Mouse (Mus musculus): ENCODE data around the gene Lrch1. TPM values are rescaled to one million over a fixed set of nuclear protein-coding genes. Genes with fewer than 3 reads are reported as not detected.
A peak's percentile ranks its signal among the peaks of the same experiment; 100 is the strongest.

Lrch1 gene
- total and polyA plus RNA-seq, 3 experiments = 2.8 to 6.1 TPM; not detected in 1

DNA sequence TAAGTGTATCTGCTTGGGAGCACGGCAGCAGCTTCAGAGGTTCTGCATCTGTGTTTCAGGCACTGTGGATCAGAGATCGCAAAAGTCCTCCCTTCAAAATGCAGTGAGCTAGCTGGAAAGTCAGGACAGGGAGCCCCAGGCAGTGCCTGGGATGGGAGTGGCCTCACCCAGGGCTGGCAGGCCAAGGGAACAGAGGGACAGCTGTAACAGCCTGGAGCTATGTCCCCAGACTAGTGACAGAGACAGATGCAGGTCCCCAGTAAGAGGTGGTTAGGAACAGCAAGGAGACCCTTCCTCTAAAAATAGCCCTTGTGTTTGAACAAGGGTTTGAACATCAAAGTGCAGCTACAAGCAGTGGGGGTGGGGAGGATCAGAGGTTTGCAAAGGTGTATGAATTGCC, 23.6 kb downstream of the Lrch1 start:
- no peak for DNase-seq (ENCODE audit: low read depth, low spot score)
- no peaks in the 10 kb centered on the region for H3K9me3 ChIP-seq (replicated peaks; ENCODE audit: insufficient read depth, low read length)
- no peak overlapping the region for H3K27ac ChIP-seq (ENCODE audit: control insufficient read depth, low read depth, low read length)
- no peak overlapping the region for H3K4me3 ChIP-seq (ENCODE audit: control insufficient read depth in 1 of 2, insufficient read depth in 1 of 2, low read depth in 2 of 2, low read length in 2 of 2)
- no peaks in the 10 kb centered on the region for H3K27me3 ChIP-seq (ENCODE audit: control insufficient read depth in 1 of 2, insufficient read depth in 2 of 2, low read length in 2 of 2)
- H3K9ac ChIP-seq (ENCODE audit: control insufficient read depth, low read depth, low read length, poor library complexity, severe bottlenecking) = no peak overlapping the region
- TF ChIP-seq POLR2AphosphoS5 (IDR thresholded peaks at IDR 0.05; ENCODE audit: borderline replicate concordance, low read depth, low read length) = no peak
- no peak for TF ChIP-seq TAL1 (IDR thresholded peaks at IDR 0.05; ENCODE audit: low read length)
- no peak for TF ChIP-seq EP300 (IDR thresholded peaks at IDR 0.05; ENCODE audit: low read depth in 1 of 2, low read length in 2 of 2)
- no peak for TF ChIP-seq ETS1 (IDR thresholded peaks at IDR 0.05; ENCODE audit: low read depth, low read length)
- TF ChIP-seq ZKSCAN1 (IDR thresholded peaks at IDR 0.05; ENCODE audit: low read depth, low read length) = no peak
- no peak for TF ChIP-seq GATA1 (IDR thresholded peaks at IDR 0.05; ENCODE audit: low read depth, low read length)
- no peak for TF ChIP-seq ZMIZ1 (IDR thresholded peaks at IDR 0.05; ENCODE audit: low read depth, low read length)
- TF ChIP-seq MEF2A (IDR thresholded peaks at IDR 0.05; ENCODE audit: extremely low read depth, insufficient replicate concordance, low read depth, low read length, poor library complexity, severe bottlenecking) = no peak
- no peak for TF ChIP-seq UBTF (IDR thresholded peaks at IDR 0.05; ENCODE audit: borderline replicate concordance, insufficient read depth, low read depth, low read length)
- no peak for TF ChIP-seq ELF1 (IDR thresholded peaks at IDR 0.05; ENCODE audit: low read depth, low read length)
- no peak for TF ChIP-seq CTCF (IDR thresholded peaks at IDR 0.05 in 2 of 3, conservative IDR thresholded peaks at IDR 0.05 in 1 of 3; ENCODE audit: control insufficient read depth in 1 of 3, insufficient read depth in 1 of 3, low read depth in 2 of 3, low read length in 3 of 3, poor library complexity in 1 of 3, severe bottlenecking in 1 of 3)
- TF ChIP-seq MAFK (IDR thresholded peaks at IDR 0.05; ENCODE audit: borderline replicate concordance, low read depth, low read length) = no peak
- TF ChIP-seq KAT2A (conservative IDR thresholded peaks at IDR 0.05; ENCODE audit: low read depth, low read length) = no peak
- no peak for TF ChIP-seq E2F4 (IDR thresholded peaks at IDR 0.05; ENCODE audit: borderline replicate concordance, low read depth, low read length)
- H3K79me2 ChIP-seq (ENCODE audit: control insufficient read depth, insufficient read depth, low read length, poor library complexity) = no peaks in the 10 kb centered on the region
- H3K4me1 ChIP-seq (ENCODE audit: control insufficient read depth in 1 of 2, insufficient read depth in 2 of 2, low read length in 2 of 2) = peaks cover 0 to under 1% of the 10 kb centered on the region in 2 experiments; a peak in 1 of 4 replicates
- no peaks in the 10 kb centered on the region for H3K36me3 ChIP-seq (ENCODE audit: control insufficient read depth in 1 of 2, insufficient read depth in 2 of 2, low read length in 2 of 2)

GRCm38 (mm10) chr14:74922039-74922736, 25.5 kb downstream of the Lrch1 start:
- H3K9ac ChIP-seq (ENCODE audit: control insufficient read depth, low read depth, low read length, poor library complexity, severe bottlenecking) = no peak overlapping the region
- no peaks in the 10 kb centered on the region for H3K9me3 ChIP-seq (replicated peaks; ENCODE audit: insufficient read depth, low read length)
- TF ChIP-seq SIN3A (IDR thresholded peaks at IDR 0.05; ENCODE audit: low read length) (no peak), USF1 (IDR thresholded peaks at IDR 0.05; ENCODE audit: low read depth, low read length) (0 out of 2 replicates have a peak, but pooled peaks have one; percentile 18), MYC (IDR thresholded peaks at IDR 0.05; ENCODE audit: low read depth, low read length) (no peak)
- no peak overlapping the region for H3K27ac ChIP-seq (ENCODE audit: control insufficient read depth, low read depth, low read length)
- H3K4me1 ChIP-seq (ENCODE audit: control insufficient read depth in 1 of 2, insufficient read depth in 2 of 2, low read length in 2 of 2) = no peaks in the 10 kb centered on the region
- no peak for DNase-seq (ENCODE audit: low read depth, low spot score)
- H3K4me3 ChIP-seq (ENCODE audit: control insufficient read depth in 1 of 2, insufficient read depth in 1 of 2, low read depth in 2 of 2, low read length in 2 of 2) = no peak overlapping the region
- no peaks in the 10 kb centered on the region for H3K36me3 ChIP-seq (ENCODE audit: control insufficient read depth in 1 of 2, insufficient read depth in 2 of 2, low read length in 2 of 2)
- no peaks in the 10 kb centered on the region for H3K27me3 ChIP-seq (ENCODE audit: control insufficient read depth in 1 of 2, insufficient read depth in 2 of 2, low read length in 2 of 2)
- no peaks in the 10 kb centered on the region for H3K79me2 ChIP-seq (ENCODE audit: control insufficient read depth, insufficient read depth, low read length, poor library complexity)
